Mouse (Mus musculus) embryonic stem cell, embryonic (primary cell): ENCODE data around the gene Sf3a3.

Experiments used
- CTCF ChIA-PET, 4 experiments: fragments of 300-600 bp in 2 of 4; fragments of 350-600 bp in 2 of 4; sonication (Branson Sonifier 250); formaldehyde crosslinking; loops; one replicate each; lab custom pipeline; 2022; ENCODE audit warnings: inconsistent platforms in 2 of 4; lab: Charles Lee
- POLR2A ChIA-PET, 4 experiments: fragments of 300-600 bp in 2 of 4; fragments of 350-600 bp in 2 of 4; sonication (Branson Sonifier 250); formaldehyde crosslinking; loops; one replicate each; lab custom pipeline; 2022; ENCODE audit warnings: antibody characterized with exemption in 4 of 4, inconsistent platforms in 1 of 4; lab: Charles Lee

Gene Sf3a3

DNA sequence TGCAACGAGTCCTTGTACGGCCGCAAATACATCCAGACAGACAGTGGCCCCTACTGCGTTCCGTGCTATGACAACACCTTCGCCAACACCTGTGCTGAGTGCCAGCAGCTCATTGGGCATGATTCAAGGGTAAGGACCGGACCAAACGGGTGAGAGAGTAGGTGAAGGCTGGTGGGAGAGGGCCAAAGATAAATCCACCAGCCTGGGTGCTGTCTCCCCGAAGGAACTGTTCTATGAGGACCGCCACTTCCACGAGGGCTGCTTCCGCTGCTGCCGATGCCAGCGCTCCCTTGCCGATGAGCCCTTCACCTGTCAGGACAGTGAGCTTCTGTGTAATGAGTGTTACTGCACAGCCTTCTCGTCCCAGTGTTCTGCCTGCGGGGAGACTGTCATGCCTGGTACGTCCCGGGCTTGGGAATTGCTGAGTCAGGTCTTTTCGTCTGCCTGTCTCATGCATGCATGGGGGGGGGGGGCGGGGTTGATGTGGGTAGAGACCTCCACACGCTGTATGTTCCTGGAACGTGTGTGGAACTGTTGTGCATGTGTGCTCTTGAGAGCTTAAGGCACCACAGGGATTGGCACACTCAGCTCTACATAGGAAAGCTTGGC lies 8.8 kb upstream of the Sf3a3 start:
- POLR2A ChIA-PET, result interaction anchor here in 2 of 4 experiments (0.6 to 1.3 kb wide), 4 partner anchors 8 to 679 kb away, joined by 3 to 5 read pairs (median 4); partner anchors contain the start of gene Utp11 (in 1 of the 2)
- CTCF ChIA-PET, result interaction anchor here in 1 of 4 experiments (0.5 kb wide), 1 partner anchor 529 kb away, joined by 8 read pairs; no protein-coding TSS in a partner anchor

DNA sequence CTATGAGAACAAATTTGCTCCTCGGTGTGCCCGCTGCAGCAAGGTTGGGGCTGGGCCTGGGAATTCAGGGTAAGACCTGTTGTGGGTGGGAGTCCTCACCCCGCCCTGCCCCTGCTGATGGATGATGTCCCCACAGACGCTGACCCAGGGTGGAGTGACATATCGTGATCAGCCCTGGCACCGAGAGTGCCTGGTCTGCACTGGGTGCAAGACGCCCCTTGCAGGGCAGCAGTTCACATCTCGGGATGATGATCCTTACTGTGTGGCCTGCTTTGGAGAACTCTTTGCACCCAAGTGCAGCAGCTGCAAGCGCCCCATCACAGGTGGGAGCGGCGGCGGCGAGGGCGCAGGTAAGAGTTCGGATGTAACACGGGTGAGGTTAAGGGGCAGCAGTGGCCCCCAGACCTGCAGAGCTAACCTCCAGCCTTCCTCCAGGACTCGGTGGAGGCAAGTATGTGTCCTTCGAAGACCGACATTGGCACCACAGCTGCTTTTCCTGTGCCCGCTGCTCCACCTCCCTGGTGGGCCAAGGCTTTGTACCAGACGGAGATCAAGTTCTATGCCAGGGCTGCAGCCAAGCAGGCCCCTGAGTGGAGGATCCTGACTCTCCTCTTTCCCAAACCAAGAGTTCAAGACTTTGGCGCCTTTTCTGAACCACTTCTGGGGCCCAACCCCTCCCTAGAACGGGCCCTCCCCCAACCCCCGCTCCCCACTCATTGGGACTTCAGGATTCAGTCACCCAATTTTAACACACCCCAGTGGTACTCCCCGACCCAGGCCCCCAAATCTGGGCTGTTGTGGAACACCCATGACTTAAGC lies 7.0 kb upstream of the Sf3a3 start:
- ChIA-PET POLR2A (interaction anchor here in 3 of 4 experiments (0.6 to 3.9 kb wide), 14 partner anchors 7 to 876 kb away, joined by 3 to 48 read pairs (median 6); partner anchors contain the start of genes Fhl3 (in 2 of the 3), Mtf1 (in 2 of the 3), Utp11 (in 2 of the 3) and Maneal (in 1 of the 3)), CTCF (interaction anchor here in 2 of 4 experiments (0.6 to 1.1 kb wide), 4 partner anchors 7 to 635 kb away, joined by 3 to 4 read pairs (median 4); partner anchors contain the start of gene Fhl3 (in 1 of the 2))

DNA sequence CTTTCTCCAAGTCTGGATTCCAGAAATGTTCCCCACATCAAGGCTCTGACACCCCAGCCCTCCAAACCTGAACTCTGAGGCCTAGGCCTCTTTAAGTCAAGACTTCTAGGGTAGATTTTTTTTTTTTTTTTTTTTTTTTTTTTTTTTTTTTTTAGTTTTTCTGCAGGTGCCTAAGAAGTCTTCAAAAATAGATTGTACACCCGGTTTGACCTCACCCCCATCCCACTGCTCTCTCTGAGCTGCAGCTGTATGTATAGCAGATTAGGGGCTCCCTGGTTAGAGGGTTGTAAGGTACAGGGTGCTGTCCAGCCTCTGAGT lies 6.4 kb upstream of the Sf3a3 start:
- ChIA-PET CTCF (interaction anchor here in 2 of 4 experiments (0.6 to 1.1 kb wide), 3 partner anchors 8 to 93 kb away, joined by 3 to 4 read pairs (median 4); partner anchors contain the start of gene Fhl3 (in 1 of the 2)), POLR2A (interaction anchor here in 3 of 4 experiments (0.6 to 3.9 kb wide), 16 partner anchors 8 to 876 kb away, joined by 3 to 48 read pairs (median 6); partner anchors contain the start of genes Fhl3 (in 2 of the 3), Mtf1 (in 2 of the 3), Utp11 (in 2 of the 3) and Maneal (in 1 of the 3))

GRCm38 (mm10) chr4:124708518-124709477 lies 5.8 kb upstream of the Sf3a3 start:
- ChIA-PET POLR2A (interaction anchor here (0.6 to 3.9 kb wide), 32 partner anchors 8 to 1551 kb away, joined by 3 to 48 read pairs (median 4); partner anchors contain the start of genes Fhl3 (in 3 of the 4), Mtf1 (in 2 of the 4), Utp11 (in 2 of the 4) and Maneal (in 1 of the 4)), CTCF (interaction anchor here in 3 of 4 experiments (0.5 to 1.2 kb wide), 8 partner anchors 8 to 197 kb away, joined by 3 to 10 read pairs (median 4); partner anchors contain the start of genes Fhl3 (in 1 of the 3), Mtf1 (in 1 of the 3) and Utp11 (in 1 of the 3))

DNA sequence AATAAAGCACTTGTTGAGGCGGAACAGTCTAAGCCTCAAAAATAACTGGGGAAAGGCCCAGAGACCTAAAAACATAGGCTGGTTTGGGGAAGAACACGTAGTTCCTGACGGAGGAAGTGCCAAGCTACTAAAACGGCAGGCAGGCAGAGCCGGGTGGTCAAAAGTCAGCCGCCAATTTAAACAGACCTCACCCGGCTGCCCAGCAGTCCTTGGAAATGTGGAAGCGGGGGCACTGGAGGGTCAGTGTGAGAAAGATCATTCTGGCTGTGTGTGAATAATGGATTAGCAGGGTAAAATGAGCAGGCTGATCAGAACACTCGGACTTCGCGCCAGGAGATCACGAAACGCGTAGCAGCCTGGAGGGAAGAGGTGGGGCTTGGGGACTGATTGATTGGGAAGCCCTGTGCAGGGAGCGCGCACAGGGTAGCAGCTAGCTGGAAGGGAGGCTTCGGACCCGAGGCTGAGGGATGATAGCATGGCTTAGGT lies 4.6 kb upstream of the Sf3a3 start:
- POLR2A ChIA-PET, result interaction anchor here (0.6 to 3.9 kb wide), 23 partner anchors 9 to 356 kb away, joined by 3 to 48 read pairs (median 4); partner anchors contain the start of genes Fhl3 (in 3 of the 4), Utp11 (in 2 of the 4), Mtf1 (in 1 of the 4) and Snip1 (in 1 of the 4)
- CTCF ChIA-PET, result interaction anchor here in 3 of 4 experiments (0.5 to 2.1 kb wide), 13 partner anchors 9 to 1487 kb away, joined by 3 to 12 read pairs (median 4); partner anchors contain the start of genes Fhl3 (in 2 of the 3), Mtf1 (in 2 of the 3) and Utp11 (in 1 of the 3)

- CTCF ChIA-PET, result interaction anchor here (0.5 to 2.1 kb wide), 14 partner anchors 10 to 1488 kb away, joined by 3 to 12 read pairs (median 4); partner anchors contain the start of genes Fhl3 (in 2 of the 4), Mtf1 (in 2 of the 4) and Utp11 (in 1 of the 4)
- POLR2A ChIA-PET, result interaction anchor here in 3 of 4 experiments (0.6 to 3.9 kb wide), 17 partner anchors 10 to 355 kb away, joined by 3 to 48 read pairs (median 4); partner anchors contain the start of genes Fhl3 (in 2 of the 3), Mtf1 (in 2 of the 3), Utp11 (in 2 of the 3) and Snip1 (in 1 of the 3)
Observed at GRCm38 (mm10) chr4:124710776-124711291, 3.7 kb upstream of the Sf3a3 start.

GRCm38 (mm10) chr4:124712618-124713017 lies 2.0 kb upstream of the Sf3a3 start:
- CTCF ChIA-PET, result no interaction called here
- POLR2A ChIA-PET, result interaction anchor here in 1 of 4 experiments (1.0 to 1.6 kb wide), 2 partner anchors 19 to 35 kb away, joined by 3 to 4 read pairs; partner anchors contain the start of gene Utp11

DNA sequence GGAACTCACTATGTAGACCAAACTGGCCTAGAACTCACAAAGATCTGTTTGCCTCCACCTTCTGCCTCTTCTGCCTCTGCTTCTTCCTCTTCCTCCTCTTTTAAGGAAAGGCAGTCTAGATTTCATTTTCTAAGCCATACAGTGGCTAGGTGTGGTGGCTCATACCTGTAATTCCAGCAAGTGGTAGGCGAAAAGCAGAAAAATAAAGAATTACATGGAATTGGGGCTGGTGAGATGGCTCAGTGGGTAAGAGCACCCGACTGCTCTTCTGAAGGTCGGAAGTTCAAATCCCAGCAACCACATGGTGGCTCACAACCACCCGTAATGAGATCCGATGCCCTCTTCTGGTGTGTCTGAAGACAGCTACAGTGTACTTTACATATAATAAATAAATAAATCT lies 726 bp upstream of the Sf3a3 start:
- ChIA-PET CTCF (interaction anchor here (0.6 to 1.7 kb wide), 17 partner anchors 12 to 385 kb away, joined by 3 to 7 read pairs (median 4); partner anchors contain the start of genes Mtf1 (in 2 of the 4), Fhl3 (in 1 of the 4), Inpp5b (in 1 of the 4) and Utp11 (in 1 of the 4)), POLR2A (interaction anchor here in 3 of 4 experiments (0.6 to 3.6 kb wide), 22 partner anchors 10 to 149 kb away, joined by 3 to 19 read pairs (median 7); partner anchors contain the start of genes Fhl3 (in 3 of the 3), Utp11 (in 2 of the 3), Maneal (in 1 of the 3) and Mtf1 (in 1 of the 3))

GRCm38 (mm10) chr4:124719101-124719500 lies 4.5 kb downstream of the Sf3a3 start:
- CTCF ChIA-PET, result interaction anchor here in 1 of 4 experiments (0.6 kb wide), 1 partner anchor 98 kb away, joined by 3 read pairs; no protein-coding TSS in a partner anchor
- POLR2A ChIA-PET, result no interaction called here

- CTCF ChIA-PET, result interaction anchor here in 2 of 4 experiments (0.6 to 1.7 kb wide), 2 partner anchors 12 to 97 kb away, joined by 3 to 4 read pairs; partner anchors contain the start of gene Sf3a3 (in 1 of the 2)
- POLR2A ChIA-PET, result interaction anchor here (1.0 to 2.9 kb wide), 8 partner anchors 8 to 40 kb away, joined by 3 to 12 read pairs (median 4); partner anchors contain the start of gene Sf3a3 (in 1 of the 4)
Observed at GRCm38 (mm10) chr4:124726121-124726520, 11.5 kb downstream of the Sf3a3 start.

- ChIA-PET CTCF (interaction anchor here in 3 of 4 experiments (0.6 to 2.0 kb wide), 10 partner anchors 14 to 111 kb away, joined by 3 to 8 read pairs (median 3); partner anchors contain the start of genes Mtf1 (in 1 of the 3) and Utp11 (in 1 of the 3)), POLR2A (interaction anchor here in 3 of 4 experiments (0.9 to 3.4 kb wide), 11 partner anchors 9 to 125 kb away, joined by 3 to 15 read pairs (median 5); partner anchors contain the start of genes Sf3a3 (in 2 of the 3), Maneal (in 1 of the 3) and Mtf1 (in 1 of the 3))
Observed at GRCm38 (mm10) chr4:124736952-124737351, 22.4 kb downstream of the Sf3a3 start.

DNA sequence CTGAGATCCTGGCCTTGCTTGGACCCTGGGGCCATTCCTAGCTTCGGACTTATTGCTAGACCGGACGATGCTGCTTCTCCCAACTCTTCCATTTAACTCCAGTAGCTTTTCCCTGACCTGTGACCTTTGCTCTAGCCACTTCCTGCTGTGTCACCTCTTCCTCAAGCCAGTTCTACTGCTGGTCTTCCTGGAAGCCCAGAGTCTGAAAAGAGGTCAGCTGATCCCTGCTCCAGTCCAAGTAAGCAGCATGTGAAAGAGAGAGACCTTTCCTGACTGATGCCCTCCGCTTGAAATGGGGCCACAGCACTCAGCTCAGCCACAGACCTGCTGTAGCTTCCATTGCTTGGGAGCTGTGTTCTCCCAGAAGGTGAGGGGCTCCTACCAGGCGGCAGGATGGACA lies 22.9 kb downstream of the Sf3a3 start:
- POLR2A ChIA-PET, result interaction anchor here in 3 of 4 experiments (0.9 to 3.4 kb wide), 12 partner anchors 10 to 124 kb away, joined by 3 to 15 read pairs (median 4); partner anchors contain the start of genes Sf3a3 (in 2 of the 3), Maneal (in 1 of the 3) and Mtf1 (in 1 of the 3)
- CTCF ChIA-PET, result interaction anchor here (0.6 to 2.0 kb wide), 12 partner anchors 13 to 110 kb away, joined by 3 to 8 read pairs (median 3); partner anchors contain the start of genes Mtf1 (in 1 of the 4), Sf3a3 (in 1 of the 4) and Utp11 (in 1 of the 4)

DNA sequence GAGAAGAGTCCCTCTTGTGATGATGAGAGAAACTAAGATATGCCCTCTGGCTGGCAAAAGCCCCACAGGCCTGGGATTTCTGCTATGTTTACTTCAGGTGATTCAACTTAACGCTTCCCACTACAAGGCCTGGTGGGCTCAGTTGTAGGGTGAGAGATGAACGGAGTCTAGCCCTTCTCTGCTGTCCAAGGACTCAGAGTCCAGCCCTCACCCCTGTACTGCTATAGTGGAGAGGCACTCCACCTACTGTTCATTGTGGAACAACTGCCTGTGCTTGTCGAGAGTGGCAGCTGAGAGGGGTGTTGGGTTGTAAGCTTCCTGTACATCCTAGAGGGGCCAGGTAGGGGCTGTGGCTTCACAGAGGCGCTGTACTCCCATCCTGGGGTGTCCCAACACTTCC lies 23.4 kb downstream of the Sf3a3 start:
- POLR2A ChIA-PET, result interaction anchor here in 3 of 4 experiments (0.9 to 3.4 kb wide), 12 partner anchors 9 to 124 kb away, joined by 3 to 15 read pairs (median 4); partner anchors contain the start of genes Sf3a3 (in 2 of the 3), Maneal (in 1 of the 3) and Mtf1 (in 1 of the 3)
- CTCF ChIA-PET, result interaction anchor here in 3 of 4 experiments (0.7 to 2.0 kb wide), 10 partner anchors 22 to 999 kb away, joined by 3 to 7 read pairs (median 3); partner anchors contain the start of genes Sf3a3 (in 1 of the 3) and Utp11 (in 1 of the 3)

DNA sequence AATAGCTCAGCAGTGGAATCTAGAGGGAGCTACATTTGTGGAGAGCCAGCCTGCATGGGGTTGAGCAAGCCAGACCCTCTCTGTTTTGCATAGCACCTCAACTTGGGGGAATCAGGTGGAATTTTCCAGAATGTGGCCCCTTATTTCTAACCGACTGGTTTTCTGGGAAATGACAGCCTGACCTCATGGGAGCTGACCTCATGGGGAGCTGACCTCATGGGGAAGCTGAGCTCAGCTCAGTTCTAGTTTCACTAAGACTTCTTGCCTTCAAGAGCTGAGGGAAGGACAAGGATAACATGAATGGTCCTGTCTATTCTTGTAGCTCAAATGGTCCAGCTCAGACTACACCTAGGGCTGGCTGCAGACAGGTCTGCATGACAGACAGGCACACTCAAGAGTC lies 24.2 kb downstream of the Sf3a3 start:
- ChIA-PET POLR2A (interaction anchor here in 3 of 4 experiments (0.5 to 2.8 kb wide), 13 partner anchors 8 to 109 kb away, joined by 3 to 15 read pairs (median 4); partner anchors contain the start of gene Sf3a3 (in 1 of the 3)), CTCF (interaction anchor here in 3 of 4 experiments (0.8 to 2.0 kb wide), 5 partner anchors 24 to 1000 kb away, joined by 3 to 7 read pairs (median 4); partner anchors contain the start of genes Sf3a3 (in 1 of the 3) and Utp11 (in 1 of the 3))
